Mouse (Mus musculus): Measurements from ENCODE around the gene Rragc.

GRCm38 (mm10) chr4:123957492-123957808 lies 40.2 kb downstream of the Rragc start:
- TF ChIP-seq CTCF (IDR thresholded peaks at IDR 0.05; ENCODE audit: low read depth, low read length) (no peak), TAL1 (conservative IDR thresholded peaks at IDR 0.05; ENCODE audit: low read depth, low read length) (no peak)

All from G1E (cell line).